Mouse (Mus musculus): ENCODE measurements around the gene Tgif1. TPM values are rescaled to one million over a fixed set of nuclear protein-coding genes. Genes with fewer than 3 reads are reported as not detected.

Gene Tgif1
- polyA plus RNA-seq, 1 experiment from 2014 or later = 24.5 TPM

DNA sequence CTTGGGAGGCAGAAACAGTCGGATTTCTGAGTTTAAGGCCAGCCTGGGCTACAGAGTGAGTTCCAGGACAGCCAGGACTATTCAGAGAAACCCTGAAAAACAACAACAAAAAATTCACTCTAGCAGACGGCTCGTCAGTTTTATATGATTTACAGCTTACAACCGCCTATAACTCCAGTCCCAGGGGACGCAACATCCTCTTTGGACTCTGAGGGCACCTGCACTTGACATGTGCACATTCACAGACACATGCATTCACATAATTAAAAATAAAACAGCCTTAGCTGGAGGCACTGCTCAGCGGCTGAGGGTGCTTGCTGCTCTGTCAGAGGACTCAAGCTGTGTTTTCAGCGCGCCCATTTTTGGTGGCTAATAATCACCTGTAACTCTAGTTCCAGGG is 37.2 kb upstream of the Tgif1 start:
- H3K4me3 ChIP-seq (ENCODE audit: low read depth, low read length) = no peak overlapping the region
- ATAC-seq = no peak
- TF ChIP-seq CTCF (IDR thresholded peaks at IDR 0.05; ENCODE audit: low read depth) = no peak
- H3K4me2 ChIP-seq (replicated peaks; ENCODE audit: low read depth) = no peak overlapping the region
- no peak overlapping the region for H3K27ac ChIP-seq (ENCODE audit: low read depth, low read length)
- no peak overlapping the region for H3K9ac ChIP-seq (ENCODE audit: low read depth, low read length)
- no peaks in the 10 kb centered on the region for H3K9me3 ChIP-seq (ENCODE audit: control insufficient read depth)
- peaks cover 4% of the 10 kb centered on the region; the same call in 1 of the 2 replicates for H3K4me1 ChIP-seq (replicated peaks; ENCODE audit: control insufficient read depth, insufficient read depth, low read length)
- 82% methylated on average over 8 of the region's 8 CpGs for WGBS
- no peaks in the 10 kb centered on the region for H3K27me3 ChIP-seq (replicated peaks; ENCODE audit: control insufficient read depth, insufficient read depth, low read length)
- no peaks in the 10 kb centered on the region for H3K36me3 ChIP-seq (ENCODE audit: control insufficient read depth, insufficient read depth)

DNA sequence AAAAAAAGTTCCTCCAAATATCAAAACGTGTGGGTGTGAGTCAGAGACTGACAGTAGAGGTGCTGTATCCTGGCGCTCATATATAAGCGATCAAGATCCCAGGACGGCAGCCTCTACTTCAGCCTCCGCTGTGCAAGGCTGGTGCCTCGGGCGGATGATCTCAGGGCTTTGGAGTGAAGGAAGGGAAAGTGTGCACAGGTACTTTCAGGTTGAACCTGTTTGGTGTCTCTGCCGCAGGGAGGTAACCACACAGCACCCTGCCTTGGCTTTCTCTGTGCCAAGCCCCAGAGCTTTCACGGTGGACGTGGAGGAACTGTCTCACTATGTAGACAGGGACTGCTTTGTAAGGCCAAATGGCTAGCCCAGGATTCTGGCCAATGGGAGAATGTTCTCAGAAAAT is 35.3 kb upstream of the Tgif1 start:
- no peak overlapping the region for H3K9ac ChIP-seq (ENCODE audit: low read depth, low read length)
- 66% methylated on average over 10 of the region's 10 CpGs for WGBS
- no peaks in the 10 kb centered on the region for H3K27me3 ChIP-seq (replicated peaks; ENCODE audit: control insufficient read depth, insufficient read depth, low read length)
- H3K4me2 ChIP-seq (replicated peaks; ENCODE audit: low read depth) = no peak overlapping the region
- no peaks in the 10 kb centered on the region for H3K9me3 ChIP-seq (ENCODE audit: control insufficient read depth)
- TF ChIP-seq CTCF (IDR thresholded peaks at IDR 0.05; ENCODE audit: low read depth) = no peak
- H3K36me3 ChIP-seq (ENCODE audit: control insufficient read depth, insufficient read depth) = no peaks in the 10 kb centered on the region
- peaks cover 4% of the 10 kb centered on the region; the same call in 1 of the 2 replicates for H3K4me1 ChIP-seq (replicated peaks; ENCODE audit: control insufficient read depth, insufficient read depth, low read length)
- no peak for ATAC-seq
- H3K4me3 ChIP-seq (ENCODE audit: low read depth, low read length) = no peak overlapping the region
- H3K27ac ChIP-seq (ENCODE audit: low read depth, low read length) = no peak overlapping the region

DNA sequence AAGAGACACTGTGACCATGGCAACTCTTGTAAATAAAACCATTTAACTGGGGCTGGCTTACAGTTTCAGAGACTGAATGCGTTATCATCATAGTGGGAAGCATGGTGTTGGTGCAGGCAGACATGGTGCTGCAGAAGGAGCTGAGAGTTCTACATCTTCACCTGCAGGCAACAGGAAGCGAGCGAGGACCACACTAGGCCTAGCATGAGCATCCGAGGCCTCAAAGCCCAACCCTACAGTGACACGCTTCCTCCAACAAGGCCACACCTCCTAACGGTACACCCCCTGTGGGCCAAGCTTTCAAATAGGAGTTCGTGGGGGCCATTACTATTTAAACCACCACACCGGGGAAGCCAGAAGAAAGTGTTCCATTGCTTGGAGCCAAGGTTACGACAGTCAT is 34.5 kb upstream of the Tgif1 start:
- no peak for TF ChIP-seq CTCF (IDR thresholded peaks at IDR 0.05; ENCODE audit: low read depth)
- no peak overlapping the region for H3K4me3 ChIP-seq (ENCODE audit: low read depth, low read length)
- H3K4me1 ChIP-seq (replicated peaks; ENCODE audit: control insufficient read depth, insufficient read depth, low read length) = peaks cover 4% of the 10 kb centered on the region; the same call in 1 of the 2 replicates
- H3K27ac ChIP-seq (ENCODE audit: low read depth, low read length) = no peak overlapping the region
- 92% methylated on average over 9 of the region's 9 CpGs for WGBS
- ATAC-seq = no peak
- H3K9ac ChIP-seq (ENCODE audit: low read depth, low read length) = no peak overlapping the region
- H3K9me3 ChIP-seq (ENCODE audit: control insufficient read depth) = no peaks in the 10 kb centered on the region
- H3K4me2 ChIP-seq (replicated peaks; ENCODE audit: low read depth) = no peak overlapping the region
- H3K36me3 ChIP-seq (ENCODE audit: control insufficient read depth, insufficient read depth) = no peaks in the 10 kb centered on the region
- no peaks in the 10 kb centered on the region for H3K27me3 ChIP-seq (replicated peaks; ENCODE audit: control insufficient read depth, insufficient read depth, low read length)

DNA sequence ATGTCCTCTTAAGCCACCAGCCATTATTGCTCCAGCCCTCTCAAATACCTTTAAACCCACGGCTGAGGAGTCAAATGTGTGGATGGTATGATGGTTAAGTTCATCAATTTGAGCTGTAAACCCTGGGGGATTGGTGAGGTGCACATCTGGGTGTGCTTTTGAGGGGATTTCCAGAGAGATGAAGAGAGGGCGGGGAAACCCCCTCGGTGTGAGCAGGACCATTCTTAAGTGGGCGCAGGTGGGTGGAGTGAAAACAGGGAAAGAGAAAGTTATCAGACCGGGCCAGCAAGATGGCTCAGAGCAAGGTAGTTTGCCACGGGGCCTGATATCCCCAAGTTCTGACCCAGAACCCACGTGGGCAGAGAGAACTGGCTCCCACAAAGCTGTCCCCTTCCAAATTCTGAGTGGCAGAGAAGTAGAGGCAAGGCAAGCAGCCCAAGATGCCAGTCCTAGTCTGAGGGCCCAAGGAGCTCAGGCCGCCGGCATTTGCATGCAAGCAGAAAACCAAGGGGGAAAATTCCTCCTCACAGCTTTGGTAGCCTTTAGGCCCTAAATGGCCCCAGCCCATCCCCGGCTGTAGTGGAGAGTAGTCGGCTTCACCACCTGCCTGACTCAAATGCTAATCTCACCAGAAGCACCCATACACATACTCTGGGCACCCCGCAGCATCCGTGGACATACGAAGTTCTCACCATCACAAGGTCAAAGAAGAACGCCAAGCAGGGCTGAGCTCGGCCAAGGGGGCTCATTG is 33.5 kb upstream of the Tgif1 start:
- 76% methylated on average over 16 of the region's 16 CpGs for WGBS
- Histone ChIP-seq H3K4me1 (replicated peaks; ENCODE audit: control insufficient read depth, insufficient read depth, low read length) (no peaks in the 10 kb centered on the region), H3K27ac (ENCODE audit: low read depth, low read length) (no peak overlapping the region), H3K36me3 (ENCODE audit: control insufficient read depth, insufficient read depth) (no peaks in the 10 kb centered on the region), H3K27me3 (replicated peaks; ENCODE audit: control insufficient read depth, insufficient read depth, low read length) (no peaks in the 10 kb centered on the region), H3K9me3 (ENCODE audit: control insufficient read depth) (no peaks in the 10 kb centered on the region), H3K4me2 (replicated peaks; ENCODE audit: low read depth) (no peak overlapping the region), H3K9ac (ENCODE audit: low read depth, low read length) (no peak overlapping the region), H3K4me3 (ENCODE audit: low read depth, low read length) (no peak overlapping the region)
- TF ChIP-seq CTCF (IDR thresholded peaks at IDR 0.05; ENCODE audit: low read depth) = no peak
- no peak for ATAC-seq

DNA sequence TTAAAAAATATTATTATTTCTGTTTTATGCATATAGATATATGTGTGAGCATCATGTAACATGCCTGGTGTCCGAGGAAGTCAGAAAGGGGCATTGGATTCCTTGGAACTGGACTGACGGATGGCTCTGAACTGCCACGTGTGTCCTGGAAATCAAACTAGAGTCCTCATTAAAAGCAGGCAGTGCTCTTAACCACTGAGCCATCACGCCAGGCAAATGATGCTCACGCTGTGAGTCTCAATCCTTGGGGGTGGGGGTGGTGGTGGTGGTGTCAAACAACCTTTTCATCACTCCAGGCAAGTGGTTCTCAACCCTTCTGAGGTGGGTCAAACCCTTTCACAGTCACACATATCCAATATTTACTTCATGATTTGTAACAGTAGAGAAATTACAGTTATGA is 32.5 kb upstream of the Tgif1 start:
- no peak overlapping the region for H3K4me2 ChIP-seq (replicated peaks; ENCODE audit: low read depth)
- no peaks in the 10 kb centered on the region for H3K36me3 ChIP-seq (ENCODE audit: control insufficient read depth, insufficient read depth)
- no peaks in the 10 kb centered on the region for H3K4me1 ChIP-seq (replicated peaks; ENCODE audit: control insufficient read depth, insufficient read depth, low read length)
- ATAC-seq = no peak
- H3K9ac ChIP-seq (ENCODE audit: low read depth, low read length) = no peak overlapping the region
- 86% methylated on average over 5 of the region's 5 CpGs for WGBS
- no peaks in the 10 kb centered on the region for H3K9me3 ChIP-seq (ENCODE audit: control insufficient read depth)
- no peaks in the 10 kb centered on the region for H3K27me3 ChIP-seq (replicated peaks; ENCODE audit: control insufficient read depth, insufficient read depth, low read length)
- TF ChIP-seq CTCF (IDR thresholded peaks at IDR 0.05; ENCODE audit: low read depth) = no peak
- H3K4me3 ChIP-seq (ENCODE audit: low read depth, low read length) = no peak overlapping the region
- no peak overlapping the region for H3K27ac ChIP-seq (ENCODE audit: low read depth, low read length)

DNA sequence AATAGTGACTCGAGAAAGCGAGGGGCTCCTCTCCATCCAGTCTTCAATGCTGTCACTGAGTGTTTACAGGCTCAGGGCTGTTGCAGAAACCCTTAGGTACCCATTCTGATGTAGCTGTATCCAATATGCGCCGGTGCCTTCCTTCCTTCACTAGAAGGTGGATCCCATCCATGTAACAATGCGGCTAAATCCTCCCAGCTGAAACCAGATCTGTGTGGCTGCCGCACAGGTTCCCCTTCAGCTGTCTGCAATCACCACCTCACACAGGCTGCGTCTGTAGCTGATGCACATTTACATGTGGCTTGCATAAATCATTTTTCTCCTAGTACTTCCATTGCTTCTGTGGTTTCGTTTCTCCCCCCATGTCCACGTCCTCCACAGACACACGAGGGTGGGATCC is 28.6 kb upstream of the Tgif1 start:
- no peak for TF ChIP-seq CTCF (IDR thresholded peaks at IDR 0.05; ENCODE audit: low read depth)
- Histone ChIP-seq H3K9ac (ENCODE audit: low read depth, low read length) (no peak overlapping the region), H3K4me3 (ENCODE audit: low read depth, low read length) (no peak overlapping the region), H3K27ac (ENCODE audit: low read depth, low read length) (no peak overlapping the region), H3K4me2 (replicated peaks; ENCODE audit: low read depth) (no peak overlapping the region), H3K36me3 (ENCODE audit: control insufficient read depth, insufficient read depth) (no peaks in the 10 kb centered on the region), H3K4me1 (replicated peaks; ENCODE audit: control insufficient read depth, insufficient read depth, low read length) (no peaks in the 10 kb centered on the region), H3K27me3 (replicated peaks; ENCODE audit: control insufficient read depth, insufficient read depth, low read length) (no peaks in the 10 kb centered on the region), H3K9me3 (ENCODE audit: control insufficient read depth) (no peaks in the 10 kb centered on the region)
- no peak for ATAC-seq
- WGBS = 86% methylated on average over 10 of the region's 10 CpGs

Measured in intestine, postnatal 0 days (tissue).